Mouse (Mus musculus) CD8-positive naive resting alpha-beta T cell, adult 57 days (primary cell): ENCODE results near the gene Lrrc17. TPM values are rescaled to one million over a fixed set of nuclear protein-coding genes. Genes with fewer than 3 reads are reported as not detected.

ENCODE experiments used
- total RNA-seq: library from RNA; stranded (reverse); gene quantifications from one replicate; pipeline ENCODE4 v1.2.4, GENCODE M21; 2023

Lrrc17 gene
- not detected for total RNA-seq

DNA sequence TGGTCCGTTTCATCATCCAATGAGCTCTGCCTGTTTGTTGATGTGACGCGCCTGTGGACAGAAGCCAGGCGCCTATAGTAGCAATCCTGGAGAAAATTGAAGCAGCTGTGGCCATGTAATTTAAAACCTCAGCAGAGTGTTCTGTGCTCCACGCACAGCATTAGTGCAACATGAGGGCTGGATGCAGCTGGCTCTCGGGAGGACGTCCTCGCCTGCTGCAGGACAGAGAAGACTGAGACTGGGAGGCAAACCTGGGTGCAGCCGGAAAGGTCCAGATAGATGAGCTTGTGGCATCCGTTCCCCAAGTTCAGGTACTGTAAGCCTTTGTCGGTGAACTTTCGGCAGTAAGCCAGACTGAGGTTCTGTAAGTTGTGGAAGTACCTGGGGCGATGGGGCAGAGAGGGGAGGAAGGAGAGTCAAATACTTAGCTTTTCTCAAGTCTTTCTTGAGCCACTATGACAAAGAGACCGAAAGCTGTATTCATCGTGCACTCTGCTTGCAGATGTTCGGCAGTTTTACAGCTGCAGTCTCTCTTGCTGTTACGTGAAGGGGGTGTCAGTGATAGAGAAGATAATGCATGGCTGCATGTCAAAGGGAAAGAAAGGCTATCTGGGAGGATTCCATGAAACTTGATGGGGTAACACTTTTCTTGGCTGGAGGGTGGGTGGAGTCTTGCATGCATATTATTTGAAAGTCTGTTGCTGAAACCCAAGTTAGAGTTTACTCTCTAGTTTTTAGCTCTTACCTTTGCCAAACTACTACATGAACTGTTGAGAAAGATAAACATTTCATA lies at the start of gene Lrrc17:
Gene Lrrc17, plus strand, starts transcription at position 151 of the 793 bp plus-strand sequence.

Other genes with a start within 250 kb of the Lrrc17 start
- gene Fgl2, start 170.9 kb upstream of the Lrrc17 start, total RNA-seq = 1.4 TPM
- gene Ccdc146, start 118.9 kb upstream of the Lrrc17 start, total RNA-seq = not detected
- 4.3 TPM for gene Fam185a, start 118.6 kb upstream of the Lrrc17 start, total RNA-seq
- gene Fbxl13, start 102.1 kb downstream of the Lrrc17 start, total RNA-seq = not detected
- 36.9 TPM for gene Armc10, start 102.3 kb downstream of the Lrrc17 start, total RNA-seq
- 1.7 TPM for gene Napepld, start 157.8 kb downstream of the Lrrc17 start, total RNA-seq
- gene Pmpcb, start 193.6 kb downstream of the Lrrc17 start, total RNA-seq = 72.9 TPM
- gene Dnajc2, start 241.7 kb downstream of the Lrrc17 start, total RNA-seq = 53.0 TPM
- gene Psmc2, start 241.7 kb downstream of the Lrrc17 start, total RNA-seq = 65.0 TPM